Mouse (Mus musculus) lung, embryonic 14.5 days (tissue): ENCODE measurements around the gene Smco2. TPM values are rescaled to one million over a fixed set of nuclear protein-coding genes. Genes with fewer than 3 reads are reported as not detected.

Experiments
- ATAC-seq: fragments of 200-750 bp; cut with Nextera tagmentation; 2 replicates; pipeline ENCODE4 v1.8.0; 2017; ENCODE audit warnings: mild to moderate bottlenecking, moderate TSS enrichment, moderate library complexity; ENCODE audit not compliant: insufficient read depth
- DNase-seq: peaks from one replicate; pipeline ENCODE4 v3.0.0-alpha.2; 2015
- H3K27ac ChIP-seq: fragments of 300-500 bp; sonication (generic); 2 replicates; pipeline ENCODE4 v1.5.1; 2014; ENCODE audit warnings: low read depth, mild to moderate bottlenecking, moderate library complexity
- H3K27me3 ChIP-seq: fragments of 300-500 bp; sonication (generic); 2 replicates; pipeline ENCODE4 v1.6.1; 2014; ENCODE audit warnings: low read length, control low read depth; ENCODE audit not compliant: insufficient read depth
- H3K36me3 ChIP-seq: fragments of 300-500 bp; sonication (generic); 2 replicates; pipeline ENCODE4 v1.6.1; 2014; ENCODE audit warnings: control low read depth; ENCODE audit not compliant: insufficient read depth
- H3K4me1 ChIP-seq: fragments of 300-500 bp; sonication (generic); 2 replicates; pipeline ENCODE4 v1.6.1; 2014; ENCODE audit warnings: antibody characterized with exemption, control low read depth; ENCODE audit not compliant: insufficient read depth
- H3K4me2 ChIP-seq: fragments of 300-500 bp; sonication (generic); 2 replicates; pipeline ENCODE4 v1.6.1; 2014; ENCODE audit warnings: mild to moderate bottlenecking
- H3K4me3 ChIP-seq: fragments of 300-500 bp; sonication (generic); 2 replicates; pipeline ENCODE4 v1.5.1; 2014; ENCODE audit warnings: low read depth, low read length
- H3K9ac ChIP-seq: fragments of 300-500 bp; sonication (generic); 2 replicates; pipeline ENCODE4 v1.6.1; 2014
- H3K9me3 ChIP-seq: fragments of 300-500 bp; sonication (generic); 2 replicates; pipeline ENCODE4 v1.6.1; 2016; ENCODE audit warnings: low read depth, low read length, control low read depth
- CTCF ChIP-seq: IDR thresholded peaks from 2 replicates; pipeline ENCODE4 v1.5.1; 2016; ENCODE audit warnings: antibody characterized with exemption, low read depth
- WGBS: fragments of 180-500 bp; shearing (Covaris S2); extraction: QIAGEN DNeasy Blood & Tissue Kit; methylation state at CpG from one replicate; pipeline ENCODE4 v1.1.7; 2014; 5-methylcytosine and 5-hydroxymethylcytosine counted together
- polyA plus RNA-seq: library from polyadenylated mRNA; unstranded; fragments of >200 nt; fragmentation: Nextera tagmentation; extraction: Ambion mirVana; gene quantifications from 2 replicates; pipeline ENCODE4 v1.2.1, GENCODE M21; 2014

Gene Smco2
- polyA plus RNA-seq, 1 experiment from 2014 or later = not detected

GRCm38 (mm10) chr6:146877425-146878045 is 27.6 kb downstream of the Smco2 start:
- DNase-seq (no peak), ATAC-seq (no peak)
- Histone ChIP-seq H3K36me3 (no peaks in the 10 kb centered on the region), H3K4me3 (no peak overlapping the region), H3K9me3 (no peaks in the 10 kb centered on the region; the same call in 1 of the 2 replicates), H3K4me2 (no peak overlapping the region), H3K27ac (no peak overlapping the region), H3K9ac (no peak overlapping the region), H3K27me3 (no peaks in the 10 kb centered on the region), H3K4me1 (no peaks in the 10 kb centered on the region)
- 80% methylated on average over 12 of the region's 12 CpGs for WGBS
- TF ChIP-seq CTCF = no peak

GRCm38 (mm10) chr6:146878926-146879325 is 29.0 kb downstream of the Smco2 start:
- no peaks in the 10 kb centered on the region for H3K4me1 ChIP-seq
- H3K27ac ChIP-seq = no peak overlapping the region
- no peaks in the 10 kb centered on the region for H3K36me3 ChIP-seq
- H3K9me3 ChIP-seq = no peaks in the 10 kb centered on the region; the same call in 1 of the 2 replicates
- H3K4me3 ChIP-seq = no peak overlapping the region
- 29% methylated on average over 10 of the region's 10 CpGs for WGBS
- DNase-seq = no peak
- no peak for ATAC-seq
- no peak overlapping the region for H3K9ac ChIP-seq
- no peak for TF ChIP-seq CTCF
- no peak overlapping the region for H3K4me2 ChIP-seq
- no peaks in the 10 kb centered on the region for H3K27me3 ChIP-seq

- 88% methylated on average over 9 of the region's 9 CpGs for WGBS
- H3K36me3 ChIP-seq = no peaks in the 10 kb centered on the region
- H3K4me1 ChIP-seq = peaks cover 3% of the 10 kb centered on the region; the same call in 1 of the 2 replicates
- H3K9ac ChIP-seq = no peak overlapping the region
- H3K4me3 ChIP-seq = no peak overlapping the region
- H3K27me3 ChIP-seq = no peaks in the 10 kb centered on the region
- ATAC-seq = no peak
- TF ChIP-seq CTCF = no peak
- H3K4me2 ChIP-seq = no peak overlapping the region
- no peak for DNase-seq
- H3K9me3 ChIP-seq = no peaks in the 10 kb centered on the region; the same call in 1 of the 2 replicates
- H3K27ac ChIP-seq = no peak overlapping the region
Measured at GRCm38 (mm10) chr6:146879856-146880255, 30.0 kb downstream of the Smco2 start.

- H3K9ac ChIP-seq = no peak overlapping the region
- ATAC-seq = no peak
- no peak overlapping the region for H3K27ac ChIP-seq
- no peak overlapping the region for H3K4me2 ChIP-seq
- DNase-seq = no peak
- no peak overlapping the region for H3K4me3 ChIP-seq
- WGBS = 66% methylated on average over 4 of the region's 4 CpGs
- no peaks in the 10 kb centered on the region for H3K27me3 ChIP-seq
- peaks cover 6% of the 10 kb centered on the region; the same call in 1 of the 2 replicates for H3K4me1 ChIP-seq
- TF ChIP-seq CTCF = no peak
- H3K36me3 ChIP-seq = no peaks in the 10 kb centered on the region
- H3K9me3 ChIP-seq = no peaks in the 10 kb centered on the region; the same call in 1 of the 2 replicates
Measured at GRCm38 (mm10) chr6:146880296-146880695, 30.4 kb downstream of the Smco2 start.

GRCm38 (mm10) chr6:146881896-146882770 is 32.2 kb downstream of the Smco2 start:
- WGBS = 42% methylated on average over 13 of the region's 13 CpGs
- H3K9ac ChIP-seq = no peak overlapping the region
- ATAC-seq = no peak

GRCm38 (mm10) chr6:146883426-146883825 is 33.5 kb downstream of the Smco2 start:
- ATAC-seq (no peak), DNase-seq (no peak)
- peaks cover 6% of the 10 kb centered on the region; the same call in 1 of the 2 replicates for H3K4me1 ChIP-seq
- TF ChIP-seq CTCF = no peak
- no peak overlapping the region for H3K4me3 ChIP-seq
- no peak overlapping the region for H3K27ac ChIP-seq
- 52% methylated on average over 2 of the region's 2 CpGs for WGBS
- H3K9ac ChIP-seq = no peak overlapping the region
- no peaks in the 10 kb centered on the region for H3K36me3 ChIP-seq
- H3K27me3 ChIP-seq = no peaks in the 10 kb centered on the region
- H3K4me2 ChIP-seq = no peak overlapping the region
- H3K9me3 ChIP-seq = no peaks in the 10 kb centered on the region

More at GRCm38 (mm10) chr6:146881896-146882770, 32.2 kb downstream of the Smco2 start:
- Histone ChIP-seq H3K27me3 (no peaks in the 10 kb centered on the region), H3K4me2 (no peak overlapping the region), H3K27ac (no peak overlapping the region), H3K36me3 (no peaks in the 10 kb centered on the region), H3K4me1 (peaks cover 6% of the 10 kb centered on the region; the same call in 1 of the 2 replicates), H3K9me3 (no peaks in the 10 kb centered on the region; the same call in 1 of the 2 replicates), H3K4me3 (no peak overlapping the region)
- TF ChIP-seq CTCF = no peak
- DNase-seq = no peak

GRCm38 (mm10) chr6:146884171-146884570 is 34.3 kb downstream of the Smco2 start:
- no peak overlapping the region for H3K27ac ChIP-seq
- no peak for DNase-seq

More at GRCm38 (mm10) chr6:146884171-146884570, 34.3 kb downstream of the Smco2 start:
- TF ChIP-seq CTCF = no peak
- H3K36me3 ChIP-seq = no peaks in the 10 kb centered on the region
- H3K4me3 ChIP-seq = no peak overlapping the region
- no peaks in the 10 kb centered on the region for H3K9me3 ChIP-seq
- H3K4me1 ChIP-seq = peaks cover 7% of the 10 kb centered on the region
- 82% methylated on average over 3 of the region's 3 CpGs for WGBS
- no peaks in the 10 kb centered on the region for H3K27me3 ChIP-seq
- H3K4me2 ChIP-seq = no peak overlapping the region
- H3K9ac ChIP-seq = no peak overlapping the region
- ATAC-seq = no peak
